Mouse (Mus musculus): ENCODE data around the gene Fxyd6.

- TF ChIP-seq CTCF (IDR thresholded peaks at IDR 0.05; ENCODE audit: low read depth, low read length) (peak; percentile 51), POLR2A (IDR thresholded peaks at IDR 0.05; ENCODE audit: extremely low read depth, insufficient read depth, low read length) (no peak)
Observed at GRCm38 (mm10) chr9:45413478-45414140, 43.6 kb downstream of the Fxyd6 start.

Measured in liver, adult 2 months (tissue).